Mouse (Mus musculus) liver, embryonic 14.5 days (tissue): ENCODE results near the gene Psmd13. TPM values are rescaled to one million over a fixed set of nuclear protein-coding genes. Genes with fewer than 3 reads are reported as not detected.

ENCODE experiments used
- ATAC-seq: fragments of 200-750 bp; cut with Nextera tagmentation; 2 replicates; pipeline ENCODE4 v1.8.0; 2017; ENCODE audit warnings: moderate number of reproducible peaks, mild to moderate bottlenecking, moderate library complexity; ENCODE audit not compliant: insufficient read depth
- DNase-seq, 3 experiments: peaks; one replicate each; pipeline ENCODE4 v3.0.0-alpha.2; 2012 to 2013; ENCODE audit warnings: low read depth in 3 of 3, low spot score in 3 of 3
- H3K27ac ChIP-seq: fragments of 300-500 bp; sonication (generic); 2 replicates; pipeline ENCODE4 v1.5.1; 2014; ENCODE audit warnings: moderate library complexity, mild to moderate bottlenecking, control low read depth, inconsistent platforms
- H3K27me3 ChIP-seq: fragments of 300-500 bp; sonication (generic); 2 replicates; pipeline ENCODE4 v1.6.1; 2014; ENCODE audit warnings: mild to moderate bottlenecking, low read length, moderate library complexity; ENCODE audit not compliant: control insufficient read depth, insufficient read depth
- H3K36me3 ChIP-seq: fragments of 300-500 bp; sonication (generic); replicated peaks from 2 replicates; pipeline ENCODE4 v1.6.1; 2014; ENCODE audit warnings: low read depth; ENCODE audit not compliant: control insufficient read depth, insufficient read depth
- H3K4me1 ChIP-seq, 2 experiments: fragments of 200-500 bp in 1 of 2; fragments of 300-500 bp in 1 of 2; sonication (generic) in 1 of 2; replicated peaks; 2 replicates each; pipeline ENCODE4 v1.6.1; 2012 to 2014; ENCODE audit warnings: antibody characterized with exemption in 1 of 2, inconsistent platforms in 1 of 2, low read length in 1 of 2; ENCODE audit not compliant: control insufficient read depth in 2 of 2, insufficient read depth in 2 of 2
- H3K4me2 ChIP-seq: fragments of 300-500 bp; sonication (generic); 2 replicates; pipeline ENCODE4 v1.6.1; 2014; ENCODE audit warnings: low read depth, mild to moderate bottlenecking, control low read depth, moderate library complexity
- H3K4me3 ChIP-seq, 2 experiments: fragments of 200-500 bp in 1 of 2; fragments of 300-500 bp in 1 of 2; sonication (generic) in 1 of 2; 2 replicates each; pipeline ENCODE4 v1.5.1; 2012 to 2014; ENCODE audit warnings: low read depth in 2 of 2, low read length in 2 of 2, mild to moderate bottlenecking in 2 of 2, control low read depth in 1 of 2, inconsistent platforms in 1 of 2, moderate library complexity in 1 of 2; ENCODE audit not compliant: insufficient read depth in 1 of 2
- H3K9ac ChIP-seq: fragments of 300-500 bp; sonication (generic); replicated peaks from 2 replicates; pipeline ENCODE4 v1.6.1; 2014; ENCODE audit warnings: mild to moderate bottlenecking, control low read depth, moderate library complexity
- H3K9me3 ChIP-seq: fragments of 300-500 bp; sonication (generic); 2 replicates; pipeline ENCODE4 v1.6.1; 2016; ENCODE audit warnings: low read length, mixed read lengths; ENCODE audit not compliant: control insufficient read depth
- CTCF ChIP-seq: IDR thresholded peaks from 2 replicates; pipeline ENCODE4 v1.5.1; 2016; ENCODE audit warnings: antibody characterized with exemption, low read depth, control low read depth
- EP300 ChIP-seq: IDR thresholded peaks from 2 replicates; pipeline ENCODE4 v1.6.1; 2016; ENCODE audit warnings: antibody characterized with exemption, low read depth
- WGBS: fragments of 180-500 bp; shearing (Covaris S2); extraction: QIAGEN DNeasy Blood & Tissue Kit; methylation state at CpG from one replicate; pipeline ENCODE4 v1.1.7; 2014; ENCODE audit not compliant: insufficient replicate concordance; 5-methylcytosine and 5-hydroxymethylcytosine counted together
- polyA plus RNA-seq, 2 experiments: library from polyadenylated mRNA; depleted of rRNA in 1 of 2; stranded (reverse) in 1 of 2; unstranded in 1 of 2; fragments of >200 nt; fragmentation: Nextera tagmentation in 1 of 2; extraction: Ambion mirVana in 1 of 2; gene quantifications; 2 replicates each; pipeline versions ENCODE4 v1.2.1 to v1.2.3; 2012 to 2014

The Psmd13 gene
- polyA plus RNA-seq, 2 experiments: 50.8 to 92.6 TPM

- Histone ChIP-seq H3K4me2 (no peak overlapping the region), H3K9ac (no peak overlapping the region), H3K4me1 (peaks cover 0 to 19% of the 10 kb centered on the region in 2 experiments; a peak in 2 of 4 replicates), H3K4me3 (no peak overlapping the region), H3K36me3 (no peaks in the 10 kb centered on the region; the same call in 1 of the 2 replicates), H3K9me3 (no peaks in the 10 kb centered on the region), H3K27me3 (no peaks in the 10 kb centered on the region), H3K27ac (no peak overlapping the region)
- DNase-seq (no peak), ATAC-seq (no peak)
- TF ChIP-seq EP300: no peak
- no peak for TF ChIP-seq CTCF
- WGBS: 64% methylated on average over 10 of the region's 10 CpGs
Observed at GRCm38 (mm10) chr7:140946311-140946710, 64.5 kb downstream of the Psmd13 start.

DNA sequence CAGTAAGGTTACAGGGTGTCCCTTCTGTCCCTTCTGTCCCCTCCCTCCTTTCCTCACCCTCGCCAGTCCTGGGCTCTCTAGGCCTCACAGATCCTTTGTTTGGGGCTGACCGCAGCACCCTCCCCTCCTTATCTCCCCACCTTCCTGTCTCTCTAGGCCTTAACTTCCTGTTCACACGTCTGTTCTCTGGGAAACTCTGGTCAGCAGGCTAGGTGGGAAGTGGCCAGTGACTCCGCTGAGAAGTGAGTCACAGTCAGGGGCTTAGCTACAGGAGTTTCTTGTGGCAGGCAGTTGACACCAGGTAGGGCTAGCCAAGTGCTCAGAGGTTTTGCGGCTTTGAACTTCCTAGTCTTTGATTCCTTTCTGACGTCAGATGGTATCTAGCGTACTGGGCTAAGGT is 65.2 kb downstream of the Psmd13 start:
- Histone ChIP-seq H3K36me3 (no peaks in the 10 kb centered on the region; the same call in 1 of the 2 replicates), H3K27me3 (no peaks in the 10 kb centered on the region), H3K27ac (no peak overlapping the region), H3K9ac (no peak overlapping the region), H3K4me1 (peaks cover 0 to 19% of the 10 kb centered on the region in 2 experiments; a peak in 2 of 4 replicates), H3K9me3 (no peaks in the 10 kb centered on the region), H3K4me2 (no peak overlapping the region), H3K4me3 (no peak overlapping the region)
- ATAC-seq (peak; percentile 12; the same call in 1 of the 2 replicates), DNase-seq (no peak)
- TF ChIP-seq EP300 (no peak), CTCF (no peak)
- WGBS: 11% methylated on average over 7 of the region's 7 CpGs

- no peak overlapping the region for H3K9ac ChIP-seq
- H3K27me3 ChIP-seq: no peaks in the 10 kb centered on the region
- H3K27ac ChIP-seq: no peak overlapping the region
- H3K9me3 ChIP-seq: no peaks in the 10 kb centered on the region
- H3K4me1 ChIP-seq: peaks cover 0 to 13% of the 10 kb centered on the region in 2 experiments; a peak in 2 of 4 replicates
- no peak overlapping the region for H3K4me3 ChIP-seq
- DNase-seq (no peak), ATAC-seq (peak; percentile 16; the same call in 1 of the 2 replicates)
- H3K4me2 ChIP-seq: no peak overlapping the region
- no peaks in the 10 kb centered on the region; the same call in 1 of the 2 replicates for H3K36me3 ChIP-seq
- WGBS: 29% methylated on average over 8 of the region's 8 CpGs
- TF ChIP-seq EP300 (no peak), CTCF (no peak)
Observed at GRCm38 (mm10) chr7:140948161-140948560, 66.4 kb downstream of the Psmd13 start.

Other genes starting within 250 kb of the Psmd13 start
- gene Olfr53, start 235.5 kb upstream of the Psmd13 start, polyA plus RNA-seq (2012; rRNA removed): not detected in 2 replicates
- not detected in 2 replicates for gene Olfr53, start 235.5 kb upstream of the Psmd13 start, polyA plus RNA-seq (2014; fragmentation: Nextera tagmentation; extraction: Ambion mirVana)
- gene Olfr539, start 222.0 kb upstream of the Psmd13 start, polyA plus RNA-seq (2012; rRNA removed): not detected in 2 replicates
- gene Olfr539, start 222.0 kb upstream of the Psmd13 start, polyA plus RNA-seq (2014; fragmentation: Nextera tagmentation; extraction: Ambion mirVana): not detected in 2 replicates
- not detected in 2 replicates for gene Olfr45, start 200.0 kb upstream of the Psmd13 start, polyA plus RNA-seq (2012; rRNA removed)
- not detected in 2 replicates for gene Olfr45, start 200.0 kb upstream of the Psmd13 start, polyA plus RNA-seq (2014; fragmentation: Nextera tagmentation; extraction: Ambion mirVana)
- gene Olfr541, start 184.7 kb upstream of the Psmd13 start, polyA plus RNA-seq (2012; rRNA removed): not detected in 2 replicates
- not detected in 2 replicates for gene Olfr541, start 184.7 kb upstream of the Psmd13 start, polyA plus RNA-seq (2014; fragmentation: Nextera tagmentation; extraction: Ambion mirVana)
- gene Cyp2e1, start 118.2 kb upstream of the Psmd13 start, polyA plus RNA-seq (2012; rRNA removed): 0.07 and 0.14 TPM in 2 replicates
- gene Cyp2e1, start 118.2 kb upstream of the Psmd13 start, polyA plus RNA-seq (2014; fragmentation: Nextera tagmentation; extraction: Ambion mirVana): 0.17 and 0.18 TPM in 2 replicates
- gene Syce1, start 94.1 kb upstream of the Psmd13 start, polyA plus RNA-seq (2012; rRNA removed): 0.08 and 0.09 TPM in 2 replicates
- not detected in 2 replicates for gene Syce1, start 94.1 kb upstream of the Psmd13 start, polyA plus RNA-seq (2014; fragmentation: Nextera tagmentation; extraction: Ambion mirVana)
- 0.06 and 0.10 TPM in 2 replicates for gene Zfp941, start 59.8 kb upstream of the Psmd13 start, polyA plus RNA-seq (2012; rRNA removed)
- gene Zfp941, start 59.8 kb upstream of the Psmd13 start, polyA plus RNA-seq (2014; fragmentation: Nextera tagmentation; extraction: Ambion mirVana): 0.10 and 0.25 TPM in 2 replicates
- 8.3 and 9.1 TPM in 2 replicates for gene Urah, start 47.0 kb upstream of the Psmd13 start, polyA plus RNA-seq (2012; rRNA removed)
- 19.3 and 22.8 TPM in 2 replicates for gene Urah, start 47.0 kb upstream of the Psmd13 start, polyA plus RNA-seq (2014; fragmentation: Nextera tagmentation; extraction: Ambion mirVana)
- not detected in 2 replicates for gene Scgb1c1, start 36.4 kb upstream of the Psmd13 start, polyA plus RNA-seq (2012; rRNA removed)
- not detected in 2 replicates for gene Scgb1c1, start 36.4 kb upstream of the Psmd13 start, polyA plus RNA-seq (2014; fragmentation: Nextera tagmentation; extraction: Ambion mirVana)
- not detected in 2 replicates for gene Odf3, start 34.2 kb upstream of the Psmd13 start, polyA plus RNA-seq (2012; rRNA removed)
- gene Odf3, start 34.2 kb upstream of the Psmd13 start, polyA plus RNA-seq (2014; fragmentation: Nextera tagmentation; extraction: Ambion mirVana): not detected in 2 replicates
- not detected in 2 replicates for gene Gm45785, start 25.6 kb upstream of the Psmd13 start, polyA plus RNA-seq (2012; rRNA removed)
- gene Gm45785, start 25.6 kb upstream of the Psmd13 start, polyA plus RNA-seq (2014; fragmentation: Nextera tagmentation; extraction: Ambion mirVana): not detected in 2 replicates
- 14.4 and 17.9 TPM in 2 replicates for gene Ric8a, start 25.0 kb upstream of the Psmd13 start, polyA plus RNA-seq (2012; rRNA removed)
- gene Ric8a, start 25.0 kb upstream of the Psmd13 start, polyA plus RNA-seq (2014; fragmentation: Nextera tagmentation; extraction: Ambion mirVana): 19.1 and 19.7 TPM in 2 replicates
- gene Bet1l, start 24.4 kb upstream of the Psmd13 start, polyA plus RNA-seq (2012; rRNA removed): 8.3 and 11.6 TPM in 2 replicates
- gene Bet1l, start 24.4 kb upstream of the Psmd13 start, polyA plus RNA-seq (2014; fragmentation: Nextera tagmentation; extraction: Ambion mirVana): 20.6 and 21.1 TPM in 2 replicates
- 13.7 and 14.0 TPM in 2 replicates for gene Sirt3, start 341 bp downstream of the Psmd13 start, polyA plus RNA-seq (2012; rRNA removed)
- 14.4 and 14.7 TPM in 2 replicates for gene Sirt3, start 341 bp downstream of the Psmd13 start, polyA plus RNA-seq (2014; fragmentation: Nextera tagmentation; extraction: Ambion mirVana)
- not detected in 2 replicates for gene Cox8b, start 18.5 kb downstream of the Psmd13 start, polyA plus RNA-seq (2012; rRNA removed)
- not detected in 2 replicates for gene Cox8b, start 18.5 kb downstream of the Psmd13 start, polyA plus RNA-seq (2014; fragmentation: Nextera tagmentation; extraction: Ambion mirVana)
- gene Nlrp6, start 38.9 kb downstream of the Psmd13 start, polyA plus RNA-seq (2012; rRNA removed): 6.3 and 6.5 TPM in 2 replicates
- gene Nlrp6, start 38.9 kb downstream of the Psmd13 start, polyA plus RNA-seq (2014; fragmentation: Nextera tagmentation; extraction: Ambion mirVana): 2.6 and 3.2 TPM in 2 replicates
- gene Pgghg, start 59.4 kb downstream of the Psmd13 start, polyA plus RNA-seq (2012; rRNA removed): 7.2 TPM in 2 replicates
- 4.5 and 4.9 TPM in 2 replicates for gene Pgghg, start 59.4 kb downstream of the Psmd13 start, polyA plus RNA-seq (2014; fragmentation: Nextera tagmentation; extraction: Ambion mirVana)
- 0.17 and 0.33 TPM in 2 replicates for gene Ifitm5, start 68.3 kb downstream of the Psmd13 start, polyA plus RNA-seq (2012; rRNA removed)
- 0.30 and 0.32 TPM in 2 replicates for gene Ifitm5, start 68.3 kb downstream of the Psmd13 start, polyA plus RNA-seq (2014; fragmentation: Nextera tagmentation; extraction: Ambion mirVana)
- not detected in 2 replicates for gene Gm45717, start 74.0 kb downstream of the Psmd13 start, polyA plus RNA-seq (2012; rRNA removed)
- gene Gm45717, start 74.0 kb downstream of the Psmd13 start, polyA plus RNA-seq (2014; fragmentation: Nextera tagmentation; extraction: Ambion mirVana): not detected in 2 replicates
- gene Ifitm2, start 74.0 kb downstream of the Psmd13 start, polyA plus RNA-seq (2012; rRNA removed): 217 and 258 TPM in 2 replicates
- 405 and 432 TPM in 2 replicates for gene Ifitm2, start 74.0 kb downstream of the Psmd13 start, polyA plus RNA-seq (2014; fragmentation: Nextera tagmentation; extraction: Ambion mirVana)
- gene Ifitm1, start 85.3 kb downstream of the Psmd13 start, polyA plus RNA-seq (2012; rRNA removed): 34.2 and 35.7 TPM in 2 replicates
- 20.2 and 30.9 TPM in 2 replicates for gene Ifitm1, start 85.3 kb downstream of the Psmd13 start, polyA plus RNA-seq (2014; fragmentation: Nextera tagmentation; extraction: Ambion mirVana)
- 27.8 and 30.8 TPM in 2 replicates for gene Ifitm3, start 128.8 kb downstream of the Psmd13 start, polyA plus RNA-seq (2012; rRNA removed)
- gene Ifitm3, start 128.8 kb downstream of the Psmd13 start, polyA plus RNA-seq (2014; fragmentation: Nextera tagmentation; extraction: Ambion mirVana): 61.5 and 73.5 TPM in 2 replicates
- gene Ifitm6, start 136.0 kb downstream of the Psmd13 start, polyA plus RNA-seq (2012; rRNA removed): 8.3 and 9.2 TPM in 2 replicates
- 6.0 and 9.6 TPM in 2 replicates for gene Ifitm6, start 136.0 kb downstream of the Psmd13 start, polyA plus RNA-seq (2014; fragmentation: Nextera tagmentation; extraction: Ambion mirVana)
- not detected in 2 replicates for gene Gm17387, start 147.2 kb downstream of the Psmd13 start, polyA plus RNA-seq (2012; rRNA removed)
- not detected in 2 replicates for gene Gm17387, start 147.2 kb downstream of the Psmd13 start, polyA plus RNA-seq (2014; fragmentation: Nextera tagmentation; extraction: Ambion mirVana)
- gene B4galnt4, start 179.1 kb downstream of the Psmd13 start, polyA plus RNA-seq (2012; rRNA removed): 0.64 and 0.84 TPM in 2 replicates
- 0.39 and 0.68 TPM in 2 replicates for gene B4galnt4, start 179.1 kb downstream of the Psmd13 start, polyA plus RNA-seq (2014; fragmentation: Nextera tagmentation; extraction: Ambion mirVana)
- 0.33 and 0.51 TPM in 2 replicates for gene Pkp3, start 196.2 kb downstream of the Psmd13 start, polyA plus RNA-seq (2012; rRNA removed)
- gene Pkp3, start 196.2 kb downstream of the Psmd13 start, polyA plus RNA-seq (2014; fragmentation: Nextera tagmentation; extraction: Ambion mirVana): 0.36 and 0.80 TPM in 2 replicates
- 9.8 and 10.8 TPM in 2 replicates for gene Sigirr, start 218.6 kb downstream of the Psmd13 start, polyA plus RNA-seq (2012; rRNA removed)
- 16.0 and 18.4 TPM in 2 replicates for gene Sigirr, start 218.6 kb downstream of the Psmd13 start, polyA plus RNA-seq (2014; fragmentation: Nextera tagmentation; extraction: Ambion mirVana)
- gene Ano9, start 235.8 kb downstream of the Psmd13 start, polyA plus RNA-seq (2012; rRNA removed): 0.30 and 0.53 TPM in 2 replicates
- gene Ano9, start 235.8 kb downstream of the Psmd13 start, polyA plus RNA-seq (2014; fragmentation: Nextera tagmentation; extraction: Ambion mirVana): 0.24 and 0.27 TPM in 2 replicates
- gene Ptdss2, start 240.4 kb downstream of the Psmd13 start, polyA plus RNA-seq (2012; rRNA removed): 72.2 and 72.8 TPM in 2 replicates
- gene Ptdss2, start 240.4 kb downstream of the Psmd13 start, polyA plus RNA-seq (2014; fragmentation: Nextera tagmentation; extraction: Ambion mirVana): 111 and 130 TPM in 2 replicates